Mouse (Mus musculus): ENCODE measurements around the gene Boc. TPM values are rescaled to one million over a fixed set of nuclear protein-coding genes. Genes with fewer than 3 reads are reported as not detected.
A peak's percentile ranks its signal among the peaks of the same experiment; 100 is the strongest.

The Boc gene
- polyA plus RNA-seq, 1 experiment from 2014 or later = 8.3 TPM

DNA sequence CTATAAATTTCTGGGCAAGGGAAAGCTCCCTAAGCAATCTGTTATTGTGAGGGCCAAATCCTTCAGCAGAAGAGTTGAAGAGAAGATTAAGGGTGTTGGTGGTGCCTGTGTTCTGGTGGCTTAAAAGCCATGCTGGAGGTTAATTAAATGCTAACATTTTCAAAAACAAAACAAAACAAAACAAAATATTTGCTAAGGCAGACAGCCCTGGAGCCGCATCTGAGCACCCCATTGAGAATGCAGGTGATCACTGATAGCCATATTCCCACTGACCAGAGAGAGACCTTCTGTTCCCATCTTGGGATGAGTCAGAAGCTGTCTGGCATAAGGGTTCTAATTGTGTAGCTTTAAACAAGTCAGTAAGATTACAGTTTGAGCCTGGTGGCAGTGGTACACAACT lies 19.9 kb upstream of the Boc start:
- Histone ChIP-seq H3K9me3 (replicated peaks; ENCODE audit: control insufficient read depth, low read length) (no peaks in the 10 kb centered on the region), H3K36me3 (ENCODE audit: control insufficient read depth, insufficient read depth) (no peaks in the 10 kb centered on the region), H3K27me3 (ENCODE audit: control insufficient read depth, insufficient read depth, low read length) (no peaks in the 10 kb centered on the region), H3K4me1 (ENCODE audit: control insufficient read depth, insufficient read depth, low read length) (peaks cover 10% of the 10 kb centered on the region), H3K4me3 (ENCODE audit: low read length) (no peak overlapping the region), H3K27ac (ENCODE audit: low read length) (no peak overlapping the region), H3K9ac (ENCODE audit: low read length) (no peak overlapping the region), H3K4me2 (ENCODE audit: low read depth, low read length) (no peak overlapping the region)
- WGBS = 85% methylated on average over 1 of the region's 1 CpGs
- no peak for ATAC-seq (replicated peaks; ENCODE audit: extremely low read depth, insufficient read depth, low FRiP score)

DNA sequence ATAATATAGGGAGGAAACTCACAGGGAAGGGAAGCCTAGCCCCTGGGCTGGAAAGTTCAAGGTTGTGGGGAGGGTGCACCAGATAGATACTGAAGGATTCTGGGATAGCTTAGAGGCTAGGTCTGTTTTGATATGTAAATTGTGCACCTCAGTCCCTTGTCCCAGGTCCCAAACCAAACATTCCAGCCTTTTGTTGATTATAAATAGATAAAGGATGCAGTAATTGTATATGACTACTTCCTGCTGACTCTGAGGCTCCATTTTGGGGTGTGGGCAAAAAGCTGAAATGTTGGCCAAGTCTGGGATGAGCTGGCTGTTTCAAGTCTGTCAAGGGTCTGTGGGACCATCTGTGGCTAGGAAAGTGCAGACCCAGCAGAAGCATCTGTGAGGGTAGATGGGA lies 9.4 kb upstream of the Boc start:
- H3K9ac ChIP-seq (ENCODE audit: low read length) = no peak overlapping the region
- no peak overlapping the region for H3K4me3 ChIP-seq (ENCODE audit: low read length)
- H3K4me2 ChIP-seq (ENCODE audit: low read depth, low read length) = no peak overlapping the region
- no peak overlapping the region for H3K27ac ChIP-seq (ENCODE audit: low read length)
- H3K4me1 ChIP-seq (ENCODE audit: control insufficient read depth, insufficient read depth, low read length) = no peaks in the 10 kb centered on the region
- no peak for ATAC-seq (replicated peaks; ENCODE audit: extremely low read depth, insufficient read depth, low FRiP score)
- H3K36me3 ChIP-seq (ENCODE audit: control insufficient read depth, insufficient read depth) = no peaks in the 10 kb centered on the region
- no peaks in the 10 kb centered on the region for H3K9me3 ChIP-seq (replicated peaks; ENCODE audit: control insufficient read depth, low read length)
- H3K27me3 ChIP-seq (ENCODE audit: control insufficient read depth, insufficient read depth, low read length) = no peaks in the 10 kb centered on the region; the same call in 1 of the 2 replicates

DNA sequence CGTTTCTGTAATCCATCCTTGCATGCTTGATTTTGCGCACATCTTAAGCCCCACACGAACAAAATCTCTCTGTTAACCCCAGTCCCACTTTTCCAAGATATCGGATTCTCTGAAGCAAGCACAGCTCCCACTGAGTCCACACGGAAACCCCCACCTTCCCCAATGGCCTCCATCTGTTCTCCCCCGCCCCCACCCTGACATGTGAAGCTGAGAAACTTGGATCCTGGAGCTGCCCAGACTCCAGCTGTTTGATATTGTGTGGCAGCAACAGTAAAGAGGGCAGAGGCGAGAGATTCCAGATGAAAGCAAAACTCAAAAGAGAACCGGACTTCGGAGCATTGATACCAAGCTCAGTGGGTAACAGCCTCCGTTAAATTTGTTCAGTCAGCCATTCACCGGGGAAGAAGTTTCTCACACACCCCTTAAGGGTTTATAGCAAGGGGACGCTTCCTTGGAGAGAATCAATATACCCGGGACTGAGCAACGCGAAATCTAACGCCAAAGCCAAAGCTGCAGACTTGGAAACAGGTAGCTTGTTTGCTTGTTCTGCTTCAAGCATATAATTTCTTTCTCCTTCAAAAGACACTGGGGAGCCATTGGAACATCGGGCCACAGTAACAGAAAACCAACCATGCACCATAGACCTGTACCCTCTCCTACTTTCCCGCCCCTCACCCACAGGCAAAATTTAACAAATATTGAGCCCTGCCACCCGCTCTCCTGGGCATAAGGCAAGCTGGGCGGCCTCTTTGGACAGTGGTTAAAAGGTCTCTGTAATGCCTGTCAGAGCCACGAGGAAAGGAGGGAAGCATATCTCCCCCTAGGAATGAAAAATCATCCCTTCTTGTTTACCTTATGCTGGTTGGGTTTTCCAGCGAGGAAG lies 6.9 kb upstream of the Boc start:
- Histone ChIP-seq H3K9me3 (replicated peaks; ENCODE audit: control insufficient read depth, low read length) (0 out of 2 replicates have a peak, but pooled peaks cover 3% of the 10 kb centered on the region), H3K4me1 (ENCODE audit: control insufficient read depth, insufficient read depth, low read length) (no peaks in the 10 kb centered on the region), H3K4me3 (ENCODE audit: low read length) (0 out of 2 replicates have a peak overlapping the region, but pooled peaks have one; percentile 10), H3K27ac (ENCODE audit: low read length) (no peak overlapping the region), H3K27me3 (ENCODE audit: control insufficient read depth, insufficient read depth, low read length) (no peaks in the 10 kb centered on the region; the same call in 1 of the 2 replicates), H3K4me2 (ENCODE audit: low read depth, low read length) (peak overlapping the region; percentile 40), H3K36me3 (ENCODE audit: control insufficient read depth, insufficient read depth) (no peaks in the 10 kb centered on the region), H3K9ac (ENCODE audit: low read length) (no peak overlapping the region)
- WGBS = 52% methylated on average over 22 of the region's 22 CpGs
- ATAC-seq (replicated peaks; ENCODE audit: extremely low read depth, insufficient read depth, low FRiP score) = no peak

DNA sequence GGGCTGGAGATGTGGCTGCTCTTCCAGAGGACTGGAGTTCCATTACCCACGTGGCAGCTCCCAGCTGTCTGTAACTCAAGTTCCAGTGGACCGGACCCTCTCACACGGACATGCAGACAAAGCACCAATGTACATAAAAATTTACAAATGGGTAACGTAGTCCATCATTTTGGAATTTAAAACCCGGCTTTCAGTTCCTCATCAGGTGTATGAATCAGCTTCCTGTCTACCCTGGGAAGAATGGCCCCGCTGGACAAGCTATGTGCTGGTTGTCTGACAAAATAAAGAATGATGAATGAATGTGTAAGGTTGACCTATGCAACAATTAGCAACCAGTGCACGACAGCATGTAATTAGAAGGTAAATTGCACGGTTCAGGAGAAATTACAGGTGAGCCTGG lies 5.7 kb upstream of the Boc start:
- H3K4me1 ChIP-seq (ENCODE audit: control insufficient read depth, insufficient read depth, low read length) = no peaks in the 10 kb centered on the region
- H3K27ac ChIP-seq (ENCODE audit: low read length) = no peak overlapping the region
- H3K36me3 ChIP-seq (ENCODE audit: control insufficient read depth, insufficient read depth) = no peaks in the 10 kb centered on the region
- H3K4me2 ChIP-seq (ENCODE audit: low read depth, low read length) = no peak overlapping the region
- no peak overlapping the region for H3K4me3 ChIP-seq (ENCODE audit: low read length)
- no peaks in the 10 kb centered on the region; the same call in 1 of the 2 replicates for H3K27me3 ChIP-seq (ENCODE audit: control insufficient read depth, insufficient read depth, low read length)
- H3K9me3 ChIP-seq (replicated peaks; ENCODE audit: control insufficient read depth, low read length) = 0 out of 2 replicates have a peak, but pooled peaks cover 3% of the 10 kb centered on the region
- no peak for ATAC-seq (replicated peaks; ENCODE audit: extremely low read depth, insufficient read depth, low FRiP score)
- WGBS = 75% methylated on average over 8 of the region's 8 CpGs
- no peak overlapping the region for H3K9ac ChIP-seq (ENCODE audit: low read length)

DNA sequence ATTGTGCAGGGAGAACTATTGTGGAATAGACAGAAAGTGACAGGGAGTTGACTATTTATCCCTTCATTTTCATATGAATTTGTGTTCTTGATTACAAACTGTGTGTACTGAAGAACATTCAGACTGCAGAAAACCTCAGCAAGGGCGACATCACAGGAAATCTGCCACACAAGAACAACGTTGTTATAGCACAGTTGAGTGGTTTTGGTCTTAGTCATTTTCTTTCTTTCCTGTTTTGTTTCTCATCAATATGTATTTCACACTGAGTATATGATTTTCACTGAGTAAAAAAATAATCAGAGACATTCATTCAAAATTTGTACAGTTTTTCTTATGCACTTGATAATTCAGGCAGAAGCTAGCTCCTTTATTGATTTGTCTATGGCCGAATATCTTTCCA lies 3.4 kb upstream of the Boc start:
- Histone ChIP-seq H3K27ac (ENCODE audit: low read length) (no peak overlapping the region), H3K36me3 (ENCODE audit: control insufficient read depth, insufficient read depth) (no peaks in the 10 kb centered on the region), H3K4me2 (ENCODE audit: low read depth, low read length) (no peak overlapping the region), H3K9me3 (replicated peaks; ENCODE audit: control insufficient read depth, low read length) (0 out of 2 replicates have a peak, but pooled peaks cover 3% of the 10 kb centered on the region), H3K4me1 (ENCODE audit: control insufficient read depth, insufficient read depth, low read length) (0 out of 2 replicates have a peak, but pooled peaks cover 3% of the 10 kb centered on the region), H3K27me3 (ENCODE audit: control insufficient read depth, insufficient read depth, low read length) (no peaks in the 10 kb centered on the region; the same call in none of the 2 replicates), H3K4me3 (ENCODE audit: low read length) (no peak overlapping the region), H3K9ac (ENCODE audit: low read length) (no peak overlapping the region)
- 69% methylated on average over 3 of the region's 3 CpGs for WGBS
- ATAC-seq (replicated peaks; ENCODE audit: extremely low read depth, insufficient read depth, low FRiP score) = no peak

DNA sequence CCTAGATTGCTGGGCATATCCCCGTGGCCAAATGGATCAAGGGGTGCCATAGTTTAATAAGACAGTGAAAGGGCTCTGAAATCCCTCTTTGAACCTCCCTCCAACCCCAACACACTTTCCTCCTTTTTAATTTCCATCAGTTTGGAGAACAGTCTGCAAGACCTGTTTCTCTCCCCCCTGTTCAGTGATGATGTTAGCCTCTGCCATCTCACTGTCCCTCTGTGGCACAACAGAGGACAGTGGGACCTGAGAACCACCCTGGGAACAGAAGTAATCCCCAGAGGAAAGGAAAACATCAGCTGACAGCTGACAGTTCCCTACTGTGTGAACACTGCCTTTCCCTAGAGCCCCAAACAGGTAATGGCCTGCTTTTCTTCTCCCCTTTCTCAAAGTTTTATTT lies 1.5 kb upstream of the Boc start:
- no peaks in the 10 kb centered on the region for H3K36me3 ChIP-seq (ENCODE audit: control insufficient read depth, insufficient read depth)
- H3K9me3 ChIP-seq (replicated peaks; ENCODE audit: control insufficient read depth, low read length) = 0 out of 2 replicates have a peak, but pooled peaks cover 3% of the 10 kb centered on the region
- H3K4me2 ChIP-seq (ENCODE audit: low read depth, low read length) = no peak overlapping the region
- no peak overlapping the region for H3K9ac ChIP-seq (ENCODE audit: low read length)
- H3K4me1 ChIP-seq (ENCODE audit: control insufficient read depth, insufficient read depth, low read length) = 0 out of 2 replicates have a peak, but pooled peaks cover 3% of the 10 kb centered on the region
- 48% methylated on average over 1 of the region's 1 CpGs for WGBS
- H3K4me3 ChIP-seq (ENCODE audit: low read length) = no peak overlapping the region
- no peak for ATAC-seq (replicated peaks; ENCODE audit: extremely low read depth, insufficient read depth, low FRiP score)
- H3K27me3 ChIP-seq (ENCODE audit: control insufficient read depth, insufficient read depth, low read length) = no peaks in the 10 kb centered on the region; the same call in none of the 2 replicates
- no peak overlapping the region for H3K27ac ChIP-seq (ENCODE audit: low read length)

DNA sequence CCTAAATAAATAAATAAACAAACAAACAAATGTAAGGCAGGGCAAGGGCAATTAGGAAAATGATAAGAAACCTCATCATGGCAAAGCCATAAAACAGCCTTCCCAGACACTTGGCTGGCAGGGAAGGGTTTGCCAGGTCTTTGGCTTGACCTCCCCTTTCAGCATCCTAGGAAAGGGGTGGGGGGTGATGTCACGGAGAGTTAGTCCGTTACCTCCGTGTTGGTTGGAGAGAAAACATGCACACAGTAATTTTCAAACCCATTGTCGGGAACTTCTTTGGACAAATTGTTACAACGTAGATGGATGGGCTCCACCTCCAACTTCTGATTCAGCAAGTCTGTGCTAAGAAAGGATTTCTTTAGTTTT lies 616 bp upstream of the Boc start:
- WGBS = 19% methylated on average over 5 of the region's 5 CpGs
- no peak overlapping the region for H3K27ac ChIP-seq (ENCODE audit: low read length)

DNA sequence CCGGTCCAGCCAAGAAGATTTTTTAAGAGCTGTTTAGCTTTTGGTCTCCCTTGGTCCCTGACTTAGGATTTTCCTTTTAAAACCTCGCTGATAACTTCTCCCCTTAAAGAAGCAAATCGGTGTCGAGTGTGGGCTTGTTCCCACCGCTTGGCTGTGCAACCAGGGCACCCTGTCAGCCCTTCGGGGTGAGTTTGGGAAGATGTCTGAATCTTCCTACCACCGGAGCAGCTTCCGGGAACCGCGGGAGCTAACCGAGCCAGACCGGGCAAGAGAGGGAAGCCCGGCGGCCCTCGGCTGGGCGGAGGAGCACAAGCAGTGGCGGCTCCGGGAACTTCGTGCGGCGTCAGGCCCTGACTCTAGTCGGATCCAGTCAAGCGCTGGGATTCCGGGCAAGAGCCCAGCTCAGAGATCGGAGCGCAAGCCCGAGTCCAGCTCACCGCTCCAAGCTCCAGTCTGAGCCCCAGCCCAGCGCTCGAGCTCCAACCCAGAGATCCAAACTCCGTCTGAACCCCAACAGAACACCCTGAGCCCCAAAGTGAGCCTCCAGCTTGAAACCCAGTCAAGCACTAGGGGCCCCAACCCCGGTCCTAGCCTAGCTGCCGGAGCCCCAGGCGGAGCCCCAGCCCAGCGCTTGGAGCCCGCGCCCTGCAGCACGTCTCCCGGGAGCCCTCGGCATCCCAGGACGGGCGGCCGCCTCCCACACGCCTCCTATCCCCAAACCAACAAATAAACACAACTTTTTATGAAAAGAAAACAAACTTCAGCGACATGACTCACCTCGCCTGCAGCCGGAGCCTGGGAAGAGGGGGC lies 831 bp downstream of the Boc start:
- Histone ChIP-seq H3K9ac (ENCODE audit: low read length) (peak overlapping the region; percentile 75), H3K4me3 (ENCODE audit: low read length) (peak overlapping the region; percentile 82), H3K27ac (ENCODE audit: low read length) (peak overlapping the region; percentile 86), H3K4me1 (ENCODE audit: control insufficient read depth, insufficient read depth, low read length) (0 out of 2 replicates have a peak, but pooled peaks cover 3% of the 10 kb centered on the region), H3K27me3 (ENCODE audit: control insufficient read depth, insufficient read depth, low read length) (no peaks in the 10 kb centered on the region; the same call in none of the 2 replicates), H3K36me3 (ENCODE audit: control insufficient read depth, insufficient read depth) (no peaks in the 10 kb centered on the region), H3K9me3 (replicated peaks; ENCODE audit: control insufficient read depth, low read length) (0 out of 2 replicates have a peak, but pooled peaks cover 3% of the 10 kb centered on the region), H3K4me2 (ENCODE audit: low read depth, low read length) (peak overlapping the region; percentile 83)
- under 1% methylated on average over 47 of the region's 47 CpGs for WGBS
- peak; percentile 84 for ATAC-seq (replicated peaks; ENCODE audit: extremely low read depth, insufficient read depth, low FRiP score)

More for the DNA sequence above, 616 bp upstream of the Boc start:
- H3K9ac ChIP-seq (ENCODE audit: low read length) = no peak overlapping the region
- H3K36me3 ChIP-seq (ENCODE audit: control insufficient read depth, insufficient read depth) = no peaks in the 10 kb centered on the region
- ATAC-seq (replicated peaks; ENCODE audit: extremely low read depth, insufficient read depth, low FRiP score) = no peak
- H3K4me1 ChIP-seq (ENCODE audit: control insufficient read depth, insufficient read depth, low read length) = 0 out of 2 replicates have a peak, but pooled peaks cover 3% of the 10 kb centered on the region
- no peaks in the 10 kb centered on the region; the same call in none of the 2 replicates for H3K27me3 ChIP-seq (ENCODE audit: control insufficient read depth, insufficient read depth, low read length)
- 0 out of 2 replicates have a peak, but pooled peaks cover 3% of the 10 kb centered on the region for H3K9me3 ChIP-seq (replicated peaks; ENCODE audit: control insufficient read depth, low read length)
- peak overlapping the region; percentile 83 for H3K4me2 ChIP-seq (ENCODE audit: low read depth, low read length)
- H3K4me3 ChIP-seq (ENCODE audit: low read length) = peak overlapping the region; percentile 82

All from heart, embryonic 16.5 days (tissue).